Mouse (Mus musculus) natural killer cell, adult 2 months (primary cell): Measurements from ENCODE around the gene Baz2b.
A peak's percentile ranks its signal among the peaks of the same experiment; 100 is the strongest.

Experiments
- DNase-seq, 2 experiments: peaks; one replicate each; pipeline ENCODE4 v3.0.0; 2022; ENCODE audit warnings: low spot score in 2 of 2

The Baz2b gene

DNA sequence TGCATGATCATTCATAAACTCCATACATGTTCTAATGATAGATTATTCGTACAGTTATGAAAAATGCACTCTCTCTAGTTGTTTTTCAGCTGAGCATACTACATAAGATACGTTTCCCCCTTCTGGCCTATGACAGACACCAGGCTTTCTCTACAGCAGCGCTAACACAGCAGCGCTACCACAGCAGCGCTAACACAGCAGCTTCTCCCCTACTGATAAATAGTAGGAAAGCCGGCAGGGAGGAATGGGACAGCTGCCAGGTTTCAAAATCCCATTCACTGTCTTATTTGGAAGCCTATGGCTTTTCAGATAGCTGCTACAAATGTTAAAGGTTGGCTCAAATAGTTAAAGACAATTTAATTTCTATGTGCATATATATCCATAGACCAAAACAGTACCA, 251.1 kb downstream of the Baz2b start:
- no peak for DNase-seq

DNA sequence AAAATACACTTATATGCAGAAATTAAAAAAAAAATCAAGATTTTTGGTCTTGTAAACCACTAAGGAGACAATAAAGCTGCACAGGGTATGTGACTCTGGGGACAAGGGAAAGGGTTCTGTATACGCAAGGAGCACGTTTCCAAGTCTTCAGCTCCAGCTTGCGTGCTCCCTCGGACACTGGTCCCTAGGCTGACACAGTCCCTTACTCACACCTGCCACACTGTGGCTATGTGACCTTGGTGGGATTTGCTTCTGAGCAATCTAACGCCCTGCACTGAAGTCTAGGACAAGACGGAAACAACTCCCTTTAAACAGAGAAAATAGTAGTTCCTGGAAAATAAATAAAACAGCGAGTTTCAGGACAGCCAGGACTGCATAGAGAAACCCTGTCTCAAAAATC, 253.7 kb downstream of the Baz2b start:
- no peak for DNase-seq

GRCm38 (mm10) chr2:59954791-59955190, 254.8 kb downstream of the Baz2b start:
- DNase-seq: no peak

GRCm38 (mm10) chr2:59952286-59953014, 257.2 kb downstream of the Baz2b start:
- no peak for DNase-seq

- DNase-seq: no peak
These were observed 257.9 kb downstream of the Baz2b start for GRCm38 (mm10) chr2:59951706-59952105.

- no peak for DNase-seq
These were observed 258.5 kb downstream of the Baz2b start for GRCm38 (mm10) chr2:59951127-59951526.

GRCm38 (mm10) chr2:59936296-59936695, 273.3 kb downstream of the Baz2b start:
- no peak for DNase-seq

DNA sequence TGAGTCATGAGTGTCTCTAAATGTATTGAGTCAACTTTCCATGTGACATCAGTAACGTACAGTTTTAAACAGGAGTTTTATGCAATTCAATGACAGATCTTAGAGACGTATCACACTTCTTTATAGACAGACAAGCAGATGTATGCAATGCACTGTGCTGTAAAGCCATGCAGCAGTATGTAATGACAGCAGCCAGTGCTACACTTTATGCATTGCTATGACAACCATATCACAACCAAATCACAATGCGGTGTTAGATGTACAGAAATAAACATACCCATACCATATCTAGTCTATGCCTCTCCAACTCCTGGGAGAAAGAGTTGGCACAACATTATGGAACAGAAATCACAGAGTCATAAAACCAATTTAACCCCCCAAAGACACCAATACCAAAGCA, 276.5 kb downstream of the Baz2b start:
- DNase-seq: no peak

GRCm38 (mm10) chr2:59932244-59932643, 277.4 kb downstream of the Baz2b start:
- no peak for DNase-seq

GRCm38 (mm10) chr2:59913610-59914009, 296.0 kb downstream of the Baz2b start:
- DNase-seq: no peak

DNA sequence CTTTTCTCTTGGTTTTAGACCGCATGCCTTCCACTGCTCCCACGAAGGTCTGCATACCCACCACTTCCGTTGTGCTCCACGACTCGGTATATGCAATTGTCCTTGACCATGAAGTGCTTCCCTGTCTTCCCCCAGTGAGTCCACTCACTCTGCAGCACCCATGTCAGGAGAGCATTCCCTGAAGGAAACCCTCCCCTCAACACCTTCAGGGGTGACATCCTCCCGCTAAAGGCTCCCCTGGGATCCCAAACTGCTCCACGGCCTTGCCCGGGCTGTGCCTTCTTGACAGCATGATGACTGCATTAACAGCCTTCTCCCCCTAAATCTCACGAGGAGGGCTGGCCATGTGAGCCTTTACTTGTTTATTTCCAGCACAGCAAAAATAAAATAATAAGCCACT, 301.6 kb downstream of the Baz2b start:
- DNase-seq: no peak

- no peak for DNase-seq
These were observed 305.6 kb downstream of the Baz2b start for GRCm38 (mm10) chr2:59904007-59904406.

DNA sequence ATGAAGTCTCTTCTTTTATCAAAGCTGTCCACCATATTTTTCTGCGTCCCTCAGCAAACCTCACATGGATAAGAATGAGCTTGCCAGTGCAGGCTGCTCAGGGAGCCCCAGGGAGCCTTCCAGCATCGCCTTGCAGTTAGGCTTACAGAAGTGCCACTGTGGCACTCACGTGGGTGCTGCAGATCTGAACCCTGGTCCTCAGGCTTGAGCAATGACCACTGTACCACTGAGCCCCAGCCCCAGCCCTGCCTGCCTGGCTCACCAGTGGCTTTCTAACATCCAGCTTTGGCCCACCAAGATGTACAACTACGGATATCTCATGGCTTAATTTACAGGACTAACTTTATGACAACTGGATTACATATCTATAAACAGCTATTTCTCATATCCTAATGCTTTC, 311.0 kb downstream of the Baz2b start:
- DNase-seq: no peak

DNA sequence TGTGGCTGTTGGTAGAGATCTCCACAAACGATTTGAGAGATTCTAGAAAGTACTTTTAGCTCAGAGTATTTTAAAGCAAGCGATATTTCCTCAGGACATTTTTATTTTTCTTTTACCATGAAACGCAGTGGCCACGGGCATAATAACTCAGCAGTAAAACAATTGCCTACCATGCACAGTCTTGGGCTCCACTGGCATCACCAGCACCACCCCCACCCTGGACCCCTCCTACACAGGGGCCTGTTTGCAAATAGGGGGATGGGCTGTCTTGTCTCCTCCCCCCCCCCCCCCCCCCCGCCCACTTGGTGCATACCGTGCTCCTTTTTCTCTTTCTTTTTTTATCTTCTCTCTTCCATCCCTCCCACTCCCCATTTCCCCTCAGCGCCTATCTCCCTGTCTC, 311.5 kb downstream of the Baz2b start:
- DNase-seq: no peak

DNA sequence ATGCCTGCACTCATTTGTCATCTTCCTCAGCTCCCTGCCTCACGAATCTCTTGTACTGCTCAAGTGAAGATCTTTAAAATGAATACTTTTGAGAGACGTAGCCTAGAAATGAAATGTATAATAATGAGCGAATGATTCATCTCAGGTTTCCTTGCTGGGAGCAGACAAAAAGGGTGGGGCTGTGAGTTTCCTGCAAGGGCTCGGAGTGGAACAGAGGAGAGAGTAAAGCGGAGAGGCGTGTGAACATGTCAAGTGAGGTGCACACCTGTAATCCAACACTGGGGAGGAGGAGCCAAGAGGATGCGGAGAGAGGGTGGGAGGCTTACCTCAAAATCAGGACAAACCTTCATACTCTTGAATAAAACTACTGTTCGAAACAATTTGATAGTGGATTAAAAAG, 312.8 kb downstream of the Baz2b start:
- DNase-seq: no peak

DNA sequence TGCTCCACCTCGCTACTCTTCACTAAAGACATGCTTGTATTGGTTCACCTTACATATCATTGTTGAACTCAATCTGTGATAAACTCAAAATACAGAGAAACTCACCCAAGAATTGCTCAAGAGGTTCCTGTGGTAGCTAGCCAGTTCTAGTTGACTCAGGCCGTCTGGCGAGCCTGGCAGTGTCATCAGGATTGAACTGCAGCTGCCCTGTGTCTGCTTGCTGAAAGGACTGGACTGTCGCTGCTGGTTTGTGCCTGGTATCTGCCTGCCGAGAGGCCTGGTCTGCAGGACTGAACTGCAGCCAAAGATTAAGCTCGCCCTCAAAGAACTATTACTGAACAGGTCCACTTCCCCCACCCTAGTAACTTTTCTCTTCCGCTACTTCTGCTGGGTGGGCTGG, 313.2 kb downstream of the Baz2b start:
- DNase-seq: no peak

DNA sequence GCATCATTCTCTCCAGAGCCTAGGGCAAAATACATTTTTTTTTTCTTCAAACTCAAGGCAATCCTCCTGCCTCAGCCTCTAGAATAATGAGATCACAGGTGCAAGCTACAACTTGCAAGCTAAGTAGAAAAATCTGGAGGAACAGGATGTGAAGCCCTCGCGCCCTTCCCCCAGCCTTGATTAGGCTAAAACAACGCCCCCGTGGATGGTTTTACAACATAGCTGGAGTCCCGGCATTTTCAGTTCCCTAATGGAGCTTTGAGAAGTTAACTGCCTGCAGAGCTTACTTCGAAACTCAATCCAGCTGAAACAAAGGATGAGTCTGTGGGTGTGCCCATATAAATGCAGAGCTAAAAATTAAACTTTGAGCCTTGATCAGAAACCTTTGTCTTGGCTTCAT, 319.9 kb downstream of the Baz2b start:
- DNase-seq: no peak

DNA sequence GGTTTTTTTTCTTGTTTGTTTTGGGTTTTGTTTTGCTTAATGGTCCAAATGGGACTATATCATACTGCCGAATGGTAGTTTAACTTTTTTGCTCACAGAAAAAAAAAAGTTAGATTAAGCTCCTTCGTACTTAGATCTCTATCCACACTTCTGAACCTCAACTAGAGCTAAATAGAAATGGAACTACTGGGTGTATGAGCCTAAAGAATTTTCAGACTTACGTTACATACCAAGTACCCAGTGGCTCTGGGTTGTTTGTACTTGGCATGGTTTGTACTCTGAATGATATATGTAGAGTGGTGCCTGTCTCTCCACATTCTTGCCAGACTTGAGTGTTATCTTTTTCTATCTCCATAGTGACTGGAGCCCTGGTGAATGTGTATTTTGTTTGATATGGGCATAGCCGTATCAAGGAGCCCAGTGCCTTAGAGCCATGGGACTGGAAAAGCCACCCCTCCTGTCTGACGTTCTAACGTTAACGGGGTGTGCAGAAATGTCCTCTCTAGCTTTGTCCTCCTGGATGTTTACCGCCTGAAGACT, 326.8 kb downstream of the Baz2b start:
- no peak for DNase-seq

- peak; percentile 87 to 91 for DNase-seq
These were observed 327.6 kb downstream of the Baz2b start, which contains the start of gene Wdsub1 for GRCm38 (mm10) chr2:59881831-59882741. Wdsub1 (minus strand) TSS chr2:59882591.

- DNase-seq: no peak
These were observed 328.2 kb downstream of the Baz2b start for GRCm38 (mm10) chr2:59881404-59881803.

DNA sequence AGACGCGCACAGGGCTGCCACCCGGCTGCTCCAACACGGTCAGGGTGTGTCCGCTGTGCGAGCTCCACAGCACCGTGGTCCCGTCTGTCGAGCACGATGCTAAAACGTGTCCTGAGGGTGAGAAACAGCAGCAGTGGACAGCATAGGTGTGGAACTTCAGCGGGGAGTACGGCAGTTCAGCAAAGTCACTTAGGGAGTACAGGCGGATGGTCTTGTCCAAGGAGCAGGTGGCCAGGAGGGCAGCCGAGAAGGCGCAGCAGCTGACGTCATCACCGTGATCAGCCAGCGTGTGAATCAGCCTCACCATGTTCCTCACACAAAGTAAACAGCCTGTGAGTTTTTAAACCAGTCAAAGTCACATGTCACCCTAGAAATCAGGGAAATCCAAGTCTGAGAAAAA, 331.4 kb downstream of the Baz2b start:
- no peak for DNase-seq

DNA sequence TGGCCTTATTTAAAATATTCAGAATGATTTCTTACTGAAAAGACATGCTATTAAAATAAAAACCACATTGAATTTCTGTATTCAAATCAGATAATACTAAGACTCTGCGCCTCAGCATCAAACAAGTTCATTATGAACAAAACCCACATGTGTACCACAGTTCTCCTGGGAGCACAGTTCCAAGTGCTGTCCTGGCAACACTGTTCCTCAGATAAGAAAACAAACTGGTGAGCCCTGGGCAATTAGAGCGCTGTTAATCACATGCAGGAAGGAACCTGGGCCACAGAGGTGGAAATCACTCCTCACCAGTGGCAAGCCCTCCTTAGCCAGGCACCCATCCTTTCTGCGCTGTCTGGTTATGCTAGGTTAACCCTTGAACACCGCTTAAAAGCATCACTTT, 332.3 kb downstream of the Baz2b start:
- DNase-seq: no peak

DNA sequence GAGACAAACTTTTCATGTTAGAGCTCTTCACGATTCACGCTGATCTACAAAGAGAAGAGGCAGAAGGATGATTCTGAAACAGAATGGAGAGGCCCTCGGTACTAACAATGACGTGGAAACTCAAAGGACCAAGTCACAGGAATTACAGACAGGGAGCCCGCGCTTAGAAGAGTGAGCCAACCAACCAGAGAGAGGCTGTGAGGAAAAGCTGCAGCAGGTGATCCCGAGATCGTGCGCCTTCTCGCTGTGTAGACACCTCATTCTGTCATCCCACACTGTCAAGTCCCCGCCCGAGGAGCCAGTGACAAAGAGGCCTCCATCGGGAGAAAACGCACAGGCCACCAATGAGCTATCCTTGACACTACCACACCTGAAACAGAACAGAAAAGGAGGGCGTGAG, 333.2 kb downstream of the Baz2b start:
- no peak for DNase-seq
